Mouse (Mus musculus) heart, embryonic 15.5 days (tissue): ENCODE data around the gene Nrsn2. TPM values are rescaled to one million over a fixed set of nuclear protein-coding genes. Genes with fewer than 3 reads are reported as not detected.

Source experiments
- ATAC-seq: fragments of 200-750 bp; cut with Nextera tagmentation; replicated peaks from 2 replicates; pipeline ENCODE4 v1.8.0; 2017; ENCODE audit warnings: low read depth, moderate TSS enrichment; ENCODE audit not compliant: insufficient number of reproducible peaks, insufficient read depth, low FRiP score
- H3K27ac ChIP-seq: fragments of 300-500 bp; sonication (generic); 2 replicates; pipeline ENCODE4 v1.5.1; 2015; ENCODE audit warnings: mild to moderate bottlenecking, inconsistent platforms
- H3K27me3 ChIP-seq: fragments of 300-500 bp; sonication (generic); 2 replicates; pipeline ENCODE4 v1.6.1; 2015; ENCODE audit warnings: inconsistent platforms
- H3K36me3 ChIP-seq: fragments of 300-500 bp; sonication (generic); 2 replicates; pipeline ENCODE4 v1.6.1; 2015; ENCODE audit warnings: mild to moderate bottlenecking, inconsistent platforms
- H3K4me1 ChIP-seq: fragments of 300-500 bp; sonication (generic); replicated peaks from 2 replicates; pipeline ENCODE4 v1.6.1; 2015; ENCODE audit warnings: inconsistent platforms
- H3K4me2 ChIP-seq: fragments of 300-500 bp; sonication (generic); 2 replicates; pipeline ENCODE4 v1.6.1; 2015; ENCODE audit warnings: inconsistent platforms, mild to moderate bottlenecking, moderate library complexity
- H3K4me3 ChIP-seq: fragments of 300-500 bp; sonication (generic); 2 replicates; pipeline ENCODE4 v1.5.1; 2015; ENCODE audit warnings: mild to moderate bottlenecking, inconsistent platforms
- H3K9ac ChIP-seq: fragments of 300-500 bp; sonication (generic); 2 replicates; pipeline ENCODE4 v1.6.1; 2015; ENCODE audit warnings: mild to moderate bottlenecking, inconsistent platforms
- H3K9me3 ChIP-seq: fragments of 300-500 bp; sonication (generic); replicated peaks from 2 replicates; pipeline ENCODE4 v1.6.1; 2016; ENCODE audit warnings: inconsistent platforms
- WGBS: fragments of 180-500 bp; shearing (Covaris S2); methylation state at CpG from one replicate; pipeline ENCODE4 v1.1.7; 2015; ENCODE audit warnings: mixed read lengths; 5-methylcytosine and 5-hydroxymethylcytosine counted together
- polyA plus RNA-seq: library from polyadenylated mRNA; unstranded; fragments of >200 nt; fragmentation: Nextera tagmentation; extraction: Ambion mirVana; gene quantifications from 2 replicates; pipeline ENCODE4 v1.2.1, GENCODE M21; 2015

Nrsn2 gene
- polyA plus RNA-seq, 1 experiment from 2014 or later, result 1.6 TPM

DNA sequence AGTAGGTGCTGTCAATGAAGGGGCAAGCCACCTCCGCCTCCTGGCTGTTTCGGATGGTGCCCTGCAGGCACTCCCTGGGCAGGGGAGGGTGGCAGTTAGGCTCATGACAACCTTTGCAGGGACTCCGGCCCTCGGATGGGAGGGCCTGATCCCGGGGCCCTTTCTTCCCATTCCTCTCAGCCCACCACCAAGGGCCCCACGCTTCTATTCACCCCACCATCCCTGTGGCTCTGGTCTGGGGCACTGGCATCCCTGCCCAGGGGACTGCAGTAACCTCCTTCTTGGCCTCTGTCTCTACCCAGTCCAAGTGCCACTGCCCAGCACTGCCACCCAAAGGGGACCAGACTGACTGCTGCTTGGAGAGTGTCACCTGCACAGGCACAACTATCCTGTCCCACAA is 54.2 kb downstream of the Nrsn2 start:
- no peaks in the 10 kb centered on the region for H3K4me1 ChIP-seq
- no peak overlapping the region for H3K4me2 ChIP-seq
- 90% methylated on average over 6 of the region's 6 CpGs for WGBS
- no peak overlapping the region for H3K27ac ChIP-seq
- H3K27me3 ChIP-seq, result no peaks in the 10 kb centered on the region
- H3K36me3 ChIP-seq, result peaks cover 72% of the 10 kb centered on the region
- H3K9me3 ChIP-seq, result no peaks in the 10 kb centered on the region
- no peak overlapping the region for H3K9ac ChIP-seq
- H3K4me3 ChIP-seq, result no peak overlapping the region
- ATAC-seq, result no peak

- no peak overlapping the region for H3K9ac ChIP-seq
- no peaks in the 10 kb centered on the region for H3K9me3 ChIP-seq
- no peak for ATAC-seq
- peaks cover 78% of the 10 kb centered on the region for H3K36me3 ChIP-seq
- no peak overlapping the region for H3K4me3 ChIP-seq
- 86% methylated on average over 5 of the region's 5 CpGs for WGBS
- no peaks in the 10 kb centered on the region for H3K27me3 ChIP-seq
- H3K4me2 ChIP-seq, result no peak overlapping the region
- H3K27ac ChIP-seq, result no peak overlapping the region
- no peaks in the 10 kb centered on the region for H3K4me1 ChIP-seq
Observed at GRCm38 (mm10) chr2:152321558-152321957, 54.9 kb downstream of the Nrsn2 start.

Other genes with a start within 250 kb of the Nrsn2 start
- gene Tcf15, start 233.1 kb downstream of the Nrsn2 start, polyA plus RNA-seq, result 14.1 and 14.3 TPM in 2 replicates
- gene Csnk2a1, start 149.8 kb downstream of the Nrsn2 start, polyA plus RNA-seq, result 57.9 and 74.6 TPM in 2 replicates
- gene Tbc1d20, start 82.8 kb downstream of the Nrsn2 start, polyA plus RNA-seq, result 28.8 and 35.4 TPM in 2 replicates
- gene Rbck1, start 44.0 kb downstream of the Nrsn2 start, polyA plus RNA-seq, result 54.3 and 79.1 TPM in 2 replicates
- 2.9 and 3.1 TPM in 2 replicates for gene Trib3, start 32.6 kb downstream of the Nrsn2 start, polyA plus RNA-seq
- gene Sox12, start 21.4 kb upstream of the Nrsn2 start, polyA plus RNA-seq, result 6.5 and 7.0 TPM in 2 replicates
- 30.8 and 31.7 TPM in 2 replicates for gene Zcchc3, start 38.4 kb upstream of the Nrsn2 start, polyA plus RNA-seq
- gene 6820408C15Rik, start 38.9 kb upstream of the Nrsn2 start, polyA plus RNA-seq, result 2.0 and 2.4 TPM in 2 replicates
- gene Defb23, start 88.0 kb upstream of the Nrsn2 start, polyA plus RNA-seq, result not detected in 2 replicates
- gene Defb20, start 100.4 kb upstream of the Nrsn2 start, polyA plus RNA-seq, result not detected in 2 replicates
- not detected in 2 replicates for gene Defb22, start 113.5 kb upstream of the Nrsn2 start, polyA plus RNA-seq
- gene Defb26, start 135.1 kb upstream of the Nrsn2 start, polyA plus RNA-seq, result not detected in 2 replicates
- not detected in 2 replicates for gene Defb28, start 141.6 kb upstream of the Nrsn2 start, polyA plus RNA-seq
- not detected in 2 replicates for gene Defb29, start 163.5 kb upstream of the Nrsn2 start, polyA plus RNA-seq
- not detected in 2 replicates for gene Gm17416, start 192.7 kb upstream of the Nrsn2 start, polyA plus RNA-seq
- gene Defb21, start 196.1 kb upstream of the Nrsn2 start, polyA plus RNA-seq, result not detected in 2 replicates
- gene Defb19, start 203.7 kb upstream of the Nrsn2 start, polyA plus RNA-seq, result 0.57 and 0.88 TPM in 2 replicates
- not detected in 2 replicates for gene Defb45, start 222.8 kb upstream of the Nrsn2 start, polyA plus RNA-seq
- gene Defb36, start 227.7 kb upstream of the Nrsn2 start, polyA plus RNA-seq, result not detected in 2 replicates
- 0.77 and 0.86 TPM in 2 replicates for gene Defb25, start 246.4 kb upstream of the Nrsn2 start, polyA plus RNA-seq